Mouse (Mus musculus) hindlimb bud, embryonic 11.5 days (tissue): Measurements from ENCODE around the gene Zfp184.

Experiments used
- DNase-seq: peaks from one replicate; pipeline ENCODE4 v3.0.0-alpha.2; 2012; ENCODE audit warnings: low read depth, low spot score; ENCODE audit errors: extremely low spot score

The Zfp184 gene

GRCm38 (mm10) chr13:21981803-21982193 lies 36.9 kb downstream of the Zfp184 start:
- no peak for DNase-seq

- DNase-seq, result no peak
These were observed 39.6 kb downstream of the Zfp184 start for GRCm38 (mm10) chr13:21984486-21984885.

DNA sequence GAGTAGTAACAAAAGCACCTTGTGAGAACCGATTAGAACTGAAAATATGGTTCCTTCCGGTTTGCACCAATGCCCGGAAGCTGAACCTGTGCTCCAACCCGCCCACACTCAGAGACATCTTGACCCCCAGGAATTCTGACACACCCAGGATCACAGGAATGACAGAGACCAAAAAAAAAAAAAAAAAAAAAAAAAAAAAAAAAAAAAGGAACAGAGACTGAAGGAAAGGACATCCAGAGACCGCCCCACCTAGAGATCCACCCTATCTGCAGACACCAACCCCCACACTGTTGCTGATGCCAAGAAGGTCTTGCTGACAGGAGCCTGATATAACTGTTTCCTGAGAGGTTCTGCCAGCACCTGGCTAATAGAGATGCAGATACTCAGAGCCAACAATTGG lies 47.7 kb downstream of the Zfp184 start:
- no peak for DNase-seq

- DNase-seq, result no peak
These were observed 49.3 kb downstream of the Zfp184 start for GRCm38 (mm10) chr13:21993957-21994738.

- no peak for DNase-seq
These were observed 50.0 kb downstream of the Zfp184 start for GRCm38 (mm10) chr13:21994896-21995295.

- no peak for DNase-seq
These were observed 50.5 kb downstream of the Zfp184 start for GRCm38 (mm10) chr13:21995331-21995914.

- no peak for DNase-seq
These were observed 51.4 kb downstream of the Zfp184 start for GRCm38 (mm10) chr13:21996101-21996839.

GRCm38 (mm10) chr13:21996840-21997185 lies 51.9 kb downstream of the Zfp184 start:
- no peak for DNase-seq

GRCm38 (mm10) chr13:21997201-21997820 lies 52.4 kb downstream of the Zfp184 start:
- DNase-seq, result no peak

- no peak for DNase-seq
These were observed 52.9 kb downstream of the Zfp184 start for GRCm38 (mm10) chr13:21997821-21998220.

DNA sequence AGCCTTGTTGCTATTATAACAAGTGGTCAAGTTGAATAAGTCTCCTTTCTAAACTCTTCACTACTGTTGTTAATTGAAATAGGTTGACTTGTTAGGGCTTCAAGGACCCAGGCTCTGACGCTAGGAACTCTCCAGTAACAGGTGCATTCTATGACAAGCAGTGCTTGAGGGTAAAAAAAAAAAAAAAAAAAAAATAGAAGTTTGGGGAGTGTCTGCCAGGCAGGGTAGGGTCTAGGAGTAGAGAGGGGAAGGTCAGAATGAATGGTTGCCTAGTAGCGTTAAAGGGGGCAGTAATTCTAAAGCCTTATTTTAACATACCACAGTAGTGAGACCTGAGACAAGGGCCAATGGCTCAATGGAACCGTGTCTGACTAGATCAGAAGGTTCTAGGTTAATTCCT lies 53.5 kb downstream of the Zfp184 start:
- no peak for DNase-seq

DNA sequence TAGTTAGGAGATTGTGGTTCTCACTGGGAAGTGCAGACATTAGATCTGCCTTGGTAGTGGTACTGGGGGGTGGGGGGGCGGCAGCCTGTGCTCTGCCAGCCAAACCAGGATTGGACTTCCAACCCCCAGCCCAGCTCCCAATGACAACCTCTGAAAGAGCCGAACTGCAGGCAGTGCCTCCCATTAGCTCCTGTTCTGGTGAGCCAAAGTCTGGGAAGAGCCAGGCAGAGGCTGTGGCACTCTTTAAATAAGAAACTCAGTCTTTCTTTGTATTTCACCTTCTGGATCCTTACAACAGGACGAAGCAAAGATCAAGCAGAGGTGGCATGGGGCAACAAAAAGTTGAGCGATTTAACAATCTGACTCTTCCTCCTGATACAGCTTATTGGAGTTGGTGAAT lies 54.3 kb downstream of the Zfp184 start:
- no peak for DNase-seq

DNA sequence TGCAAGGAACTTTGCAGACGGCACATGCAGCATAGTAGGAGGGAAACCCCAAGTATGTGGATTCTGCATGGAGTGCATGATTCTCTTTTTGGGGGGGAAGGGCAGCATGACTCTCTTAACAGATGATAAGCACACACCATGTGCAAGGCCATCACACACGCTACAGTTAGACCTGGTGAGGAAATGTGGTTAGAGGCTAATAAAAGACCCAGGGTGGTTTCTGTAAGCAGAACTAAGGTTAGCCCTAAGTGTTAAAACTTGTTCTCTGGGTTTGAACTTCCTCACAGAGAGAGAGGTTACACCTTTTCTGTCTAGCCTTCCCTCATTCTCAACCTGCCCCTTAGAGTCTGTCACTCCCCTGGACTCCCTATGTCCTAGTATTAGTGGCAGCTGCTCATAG lies 56.5 kb downstream of the Zfp184 start:
- no peak for DNase-seq

- DNase-seq, result no peak
These were observed 56.9 kb downstream of the Zfp184 start for GRCm38 (mm10) chr13:22001823-22002222.

DNA sequence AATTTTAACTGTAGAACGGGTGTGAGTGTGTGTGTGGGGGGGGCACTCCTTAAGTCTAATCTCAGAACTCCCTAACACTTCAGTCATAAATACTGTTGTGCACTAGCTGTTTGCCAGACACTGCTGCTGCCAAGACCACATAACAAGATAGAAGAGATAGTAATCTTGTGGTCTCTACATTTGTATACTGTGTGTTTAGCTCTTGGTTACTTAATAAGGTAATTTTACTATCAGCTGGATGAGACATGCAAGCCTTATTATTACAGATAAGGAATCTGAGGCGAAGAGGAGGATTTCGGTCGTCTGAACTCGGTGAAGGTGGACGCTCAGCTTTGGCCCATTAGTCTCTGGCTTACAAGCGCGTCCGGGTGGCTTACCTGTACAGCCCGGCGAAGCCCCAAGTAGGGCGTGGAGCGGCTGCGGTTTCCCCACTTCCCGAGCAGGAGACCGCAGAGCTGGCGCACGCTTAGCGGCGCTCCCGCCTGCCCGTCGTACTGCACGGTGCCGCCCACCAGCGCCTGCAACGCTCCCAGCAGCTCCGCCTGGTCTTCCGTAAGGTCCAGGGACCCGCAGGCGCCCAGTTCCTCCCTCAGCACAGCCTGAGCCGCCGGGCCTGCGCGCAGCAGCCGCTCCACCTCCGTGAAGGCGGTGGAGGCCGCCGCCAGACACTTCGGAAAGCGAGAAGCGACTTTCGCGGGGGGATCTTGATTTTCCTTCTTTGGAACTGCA lies 60.9 kb downstream of the Zfp184 start:
- DNase-seq, result no peak

GRCm38 (mm10) chr13:22006334-22007120 lies 61.6 kb downstream of the Zfp184 start:
- DNase-seq, result no peak

GRCm38 (mm10) chr13:22007121-22007510 lies 62.2 kb downstream of the Zfp184 start:
- DNase-seq, result no peak

DNA sequence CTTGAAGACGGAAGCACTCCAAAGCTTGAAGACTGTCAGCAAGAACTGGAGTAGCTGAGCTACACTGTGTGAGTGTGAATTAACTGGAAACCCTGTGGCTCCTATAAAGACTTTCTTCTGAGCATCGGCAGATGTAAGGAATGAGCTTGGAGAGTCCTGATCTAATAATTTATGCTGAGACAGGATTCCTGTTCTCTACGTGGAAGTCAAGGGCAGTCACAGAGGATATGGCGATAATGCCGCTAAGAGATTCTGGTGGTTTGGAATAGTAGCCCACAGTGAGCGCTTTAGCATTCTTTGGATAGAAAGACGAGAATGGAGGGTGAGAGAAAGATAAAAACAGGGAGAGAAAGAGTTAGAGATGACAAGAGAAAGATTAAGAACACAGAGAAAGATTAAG lies 63.0 kb downstream of the Zfp184 start:
- no peak for DNase-seq

DNA sequence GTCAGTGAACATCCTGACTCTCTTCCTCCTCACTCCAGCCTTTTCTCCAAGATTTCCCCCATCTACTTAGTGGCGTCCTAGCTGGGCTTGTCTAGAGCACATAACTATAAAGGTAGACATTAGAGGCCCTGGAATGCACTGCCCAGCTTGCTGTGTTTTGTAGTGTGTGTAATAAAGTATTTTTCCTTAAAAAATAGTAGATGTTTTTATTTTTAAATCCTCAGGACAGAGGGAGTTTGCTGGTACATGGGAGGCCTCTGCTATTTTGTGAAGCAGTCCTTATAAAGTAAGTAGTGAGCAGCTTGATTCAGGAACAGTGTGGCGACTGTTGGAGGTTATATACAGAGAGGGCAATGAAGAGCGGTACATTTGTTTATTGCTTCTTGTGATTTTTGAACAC lies 63.8 kb downstream of the Zfp184 start:
- DNase-seq, result no peak

GRCm38 (mm10) chr13:22009642-22010041 lies 64.7 kb downstream of the Zfp184 start, which contains the start of gene Prss16:
TSS of gene Prss16 (minus strand) at chr13:22009742.
- no peak for DNase-seq
